Mouse (Mus musculus): ENCODE results near the gene Plcb3. TPM values are rescaled to one million over a fixed set of nuclear protein-coding genes. Genes with fewer than 3 reads are reported as not detected.

Gene Plcb3
- polyA plus RNA-seq, 1 experiment from 2014 or later = 48.2 TPM

DNA sequence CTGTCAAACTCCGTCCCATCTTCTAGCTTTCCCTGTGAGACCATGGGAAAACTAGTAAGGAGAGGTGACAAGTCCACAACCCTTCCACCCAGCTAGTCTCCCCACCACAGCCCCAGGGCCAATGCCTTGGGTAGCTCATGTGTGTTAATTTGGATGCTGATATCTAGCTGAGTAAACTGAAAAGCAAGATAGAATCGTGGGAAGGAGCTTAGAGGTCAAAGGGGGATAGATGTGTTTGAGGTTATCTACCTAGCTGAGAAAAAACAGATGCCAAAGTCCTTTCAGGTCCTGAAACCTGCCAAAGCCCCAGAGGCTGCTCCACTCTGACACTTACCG, 2.3 kb upstream of the Plcb3 start:
- Histone ChIP-seq H3K4me2 (replicated peaks) (peak overlapping the region; percentile 87), H3K4me1 (peaks cover 57% of the 10 kb centered on the region), H3K4me3 (replicated peaks) (peak overlapping the region; percentile 71), H3K36me3 (peaks cover 21% of the 10 kb centered on the region), H3K27me3 (no peaks in the 10 kb centered on the region), H3K27ac (replicated peaks) (peak overlapping the region; percentile 81), H3K9ac (no peak overlapping the region), H3K9me3 (replicated peaks) (no peaks in the 10 kb centered on the region)
- 34% methylated on average over 3 of the region's 3 CpGs for WGBS
- no peak for ATAC-seq (ENCODE audit: insufficient number of reproducible peaks, low FRiP score, low TSS enrichment, low read depth)

DNA sequence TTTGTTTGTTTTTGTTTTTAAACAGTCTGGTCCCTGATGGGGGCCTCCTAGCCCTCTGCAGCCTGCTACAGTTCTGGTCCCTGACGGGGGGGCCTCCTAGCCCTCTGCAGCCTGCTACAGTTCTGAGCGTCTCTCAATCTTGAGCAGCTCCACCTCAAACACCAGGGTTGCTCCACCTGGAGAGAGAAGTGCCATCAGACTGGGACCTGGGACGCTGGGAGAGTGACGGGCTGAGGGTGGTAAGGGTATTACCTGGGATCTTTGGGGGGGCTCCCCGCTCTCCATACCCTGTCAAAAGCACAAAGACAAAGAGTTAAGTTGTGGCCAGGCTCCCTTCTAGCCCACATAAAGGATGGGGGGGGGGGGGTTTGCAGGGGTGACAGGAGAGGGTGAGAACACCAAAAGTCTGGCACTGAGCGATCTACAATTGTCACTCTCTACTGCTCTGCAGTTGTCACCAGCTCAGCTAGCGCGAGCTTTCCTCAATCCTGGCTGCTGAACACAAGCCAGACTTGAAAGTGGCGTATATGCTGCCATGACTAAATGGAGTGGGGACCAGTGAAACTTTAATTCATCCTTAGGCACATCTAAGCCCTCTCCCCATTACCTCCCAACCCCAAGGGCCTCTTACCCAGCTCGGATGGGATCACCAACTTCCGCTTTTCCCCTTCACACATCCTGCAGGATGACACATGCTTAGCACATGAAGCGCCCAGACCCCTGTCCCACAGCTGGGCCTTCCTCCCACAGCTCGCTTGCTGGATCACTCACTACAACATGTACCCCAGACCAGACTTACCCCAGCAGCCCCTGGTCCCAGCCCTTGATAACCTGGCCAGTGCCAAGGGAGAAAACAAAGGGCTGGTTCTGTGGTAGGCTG, 1.7 kb upstream of the Plcb3 start:
- Histone ChIP-seq H3K27me3 (no peaks in the 10 kb centered on the region), H3K4me2 (replicated peaks) (peak overlapping the region; percentile 87; the same call in 1 of the 2 replicates), H3K9me3 (replicated peaks) (no peaks in the 10 kb centered on the region), H3K36me3 (peaks cover 18% of the 10 kb centered on the region), H3K4me3 (replicated peaks) (peak overlapping the region; percentile 71; the same call in 1 of the 2 replicates), H3K27ac (replicated peaks) (peak overlapping the region; percentile 41), H3K4me1 (peaks cover 57% of the 10 kb centered on the region), H3K9ac (no peak overlapping the region)
- no peak for ATAC-seq (ENCODE audit: insufficient number of reproducible peaks, low FRiP score, low TSS enrichment, low read depth)
- 67% methylated on average over 13 of the region's 13 CpGs for WGBS

DNA sequence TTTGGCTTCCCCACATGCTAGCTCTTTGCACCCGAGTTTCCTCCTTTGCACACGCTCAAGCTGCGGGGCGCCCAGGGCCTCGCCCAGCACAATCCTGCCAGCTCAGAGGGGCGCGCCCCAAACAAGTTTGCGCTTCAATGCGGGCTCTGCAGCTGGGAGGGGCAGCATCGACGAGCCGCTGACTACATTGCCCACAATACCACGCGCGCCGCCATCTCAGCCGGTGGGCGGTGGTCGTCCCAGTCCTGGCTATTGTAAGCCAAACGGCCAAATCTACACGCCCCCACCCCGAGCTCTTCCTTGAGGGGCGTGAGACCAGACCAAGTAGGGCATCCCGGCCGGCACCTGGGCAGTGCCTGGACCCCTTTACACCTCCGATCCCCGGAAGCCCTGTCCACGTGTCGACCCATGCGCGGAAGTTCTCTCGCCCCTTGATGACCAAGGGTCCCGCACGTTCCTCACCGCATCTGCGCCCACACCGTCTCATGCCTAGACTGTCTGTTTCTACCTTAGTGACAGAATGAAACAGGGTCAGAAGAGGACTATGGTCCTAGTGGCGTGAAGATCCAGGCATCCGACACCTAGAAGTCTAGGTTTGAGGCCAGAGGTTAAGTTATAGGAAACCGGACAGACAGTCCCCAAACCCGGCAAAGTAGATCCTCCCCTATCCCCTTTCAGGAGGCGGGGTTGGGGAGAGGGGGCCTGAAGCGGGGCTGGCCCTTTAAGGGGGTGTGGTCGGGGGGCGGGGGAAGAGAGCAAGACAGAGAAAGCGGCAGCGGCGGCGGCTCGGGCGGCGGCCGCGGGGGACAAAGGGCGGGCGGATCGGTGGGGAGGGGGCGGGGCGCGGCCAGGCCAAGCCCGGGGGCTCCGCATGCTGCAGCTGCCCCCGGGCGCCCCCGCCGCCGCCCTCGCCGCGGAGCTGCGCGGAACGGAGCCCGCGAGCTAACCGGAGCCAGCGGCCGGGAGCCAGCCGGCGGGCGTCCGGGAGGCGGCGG, 1.8 kb downstream of the Plcb3 start, which contains the start of gene Ppp1r14b:
Ppp1r14b (plus strand) TSS at position 758 of the 995 bp plus-strand sequence.
- under 1% methylated on average over 77 of the region's 84 CpGs for WGBS
- Histone ChIP-seq H3K9ac (peak within 1 kb of the TSS; percentile 66), H3K4me1 (peaks cover 79% of the 10 kb centered on the region), H3K9me3 (replicated peaks) (no peaks in the 10 kb centered on the region), H3K4me2 (replicated peaks) (peak within 1 kb of the TSS; percentile 76), H3K36me3 (peaks cover 8% of the 10 kb centered on the region), H3K4me3 (replicated peaks) (peak within 1 kb of the TSS; percentile 65), H3K27me3 (no peaks in the 10 kb centered on the region), H3K27ac (replicated peaks) (peak within 1 kb of the TSS; percentile 91)
- ATAC-seq (ENCODE audit: insufficient number of reproducible peaks, low FRiP score, low TSS enrichment, low read depth) = peak; percentile 73

DNA sequence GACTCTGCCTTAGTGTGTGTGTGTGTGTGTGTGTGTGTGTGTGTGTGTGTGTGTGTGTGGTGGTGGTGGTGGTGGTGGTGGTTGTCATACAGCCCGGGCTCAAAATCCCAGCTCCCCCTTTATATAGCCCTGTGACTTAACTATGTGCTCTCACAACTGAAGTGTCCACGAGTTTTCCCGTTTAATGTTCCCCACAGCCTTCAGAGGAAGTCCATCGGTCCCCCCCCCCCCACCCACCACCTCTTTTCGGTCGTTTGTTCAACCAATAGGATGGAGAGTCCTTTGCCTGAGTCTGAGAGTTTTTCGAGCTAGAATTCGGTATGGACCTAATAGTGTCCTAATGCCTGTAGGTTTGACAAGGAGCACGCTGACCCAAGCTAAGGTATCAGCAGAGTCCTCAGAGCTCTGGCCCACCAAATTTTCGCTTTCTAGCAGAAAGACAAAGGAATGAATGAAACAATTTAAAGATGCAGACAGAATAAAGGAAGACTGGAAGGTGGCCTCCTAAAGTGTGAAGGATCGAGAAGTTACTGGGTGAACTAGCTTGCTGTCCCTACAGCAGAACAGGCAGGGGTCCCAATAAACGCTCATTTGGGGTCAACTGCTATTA, 2.6 kb downstream of the Plcb3 start:
- Histone ChIP-seq H3K9me3 (replicated peaks) (no peaks in the 10 kb centered on the region), H3K4me3 (replicated peaks) (peak overlapping the region; percentile 65), H3K27ac (replicated peaks) (peak overlapping the region; percentile 91), H3K36me3 (peaks cover 8% of the 10 kb centered on the region), H3K4me1 (peaks cover 77% of the 10 kb centered on the region), H3K9ac (no peak overlapping the region), H3K4me2 (replicated peaks) (peak overlapping the region; percentile 76), H3K27me3 (no peaks in the 10 kb centered on the region)
- no peak for ATAC-seq (ENCODE audit: insufficient number of reproducible peaks, low FRiP score, low TSS enrichment, low read depth)
- 35% methylated on average over 12 of the region's 12 CpGs for WGBS

DNA sequence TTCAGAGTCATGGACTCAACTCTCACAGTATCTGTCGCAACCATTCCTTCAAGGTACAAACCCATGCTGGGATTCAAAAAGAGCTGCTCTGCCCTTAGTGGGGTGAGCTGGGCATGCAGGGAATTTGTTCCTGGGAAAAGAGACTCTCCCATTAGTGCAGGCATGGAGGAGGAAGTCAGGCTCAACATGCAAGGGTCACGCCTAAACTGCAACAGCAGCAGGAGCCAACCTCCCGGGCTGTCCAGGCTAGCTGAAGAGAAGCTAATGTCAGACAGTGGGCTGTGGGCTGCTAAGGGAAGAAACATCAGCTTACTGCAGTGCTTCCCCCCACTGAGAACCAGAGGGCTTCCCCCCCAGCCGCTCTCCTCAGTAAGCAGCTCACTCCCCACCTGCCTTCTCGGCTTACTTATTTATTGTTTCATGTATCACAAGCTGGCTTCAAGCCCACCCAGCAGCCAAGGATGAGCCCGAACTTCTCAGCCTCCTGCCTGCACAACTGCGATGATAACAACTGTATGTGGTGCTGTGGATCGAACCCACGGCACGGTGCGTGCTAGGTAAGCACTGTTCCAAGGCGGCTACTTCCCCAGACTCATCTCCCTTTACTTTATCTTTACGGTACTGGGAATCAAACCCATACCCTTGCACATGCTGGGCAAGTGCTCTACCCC, 3.9 kb downstream of the Plcb3 start:
- H3K4me2 ChIP-seq (replicated peaks) = no peak overlapping the region
- no peaks in the 10 kb centered on the region for H3K9me3 ChIP-seq (replicated peaks)
- H3K27ac ChIP-seq (replicated peaks) = no peak overlapping the region
- no peak for ATAC-seq (ENCODE audit: insufficient number of reproducible peaks, low FRiP score, low TSS enrichment, low read depth)
- H3K27me3 ChIP-seq = no peaks in the 10 kb centered on the region
- WGBS = 74% methylated on average over 13 of the region's 13 CpGs
- peaks cover 3% of the 10 kb centered on the region; the same call in 1 of the 2 replicates for H3K36me3 ChIP-seq
- H3K4me3 ChIP-seq (replicated peaks) = no peak overlapping the region
- no peak overlapping the region for H3K9ac ChIP-seq
- peaks cover 77% of the 10 kb centered on the region for H3K4me1 ChIP-seq

DNA sequence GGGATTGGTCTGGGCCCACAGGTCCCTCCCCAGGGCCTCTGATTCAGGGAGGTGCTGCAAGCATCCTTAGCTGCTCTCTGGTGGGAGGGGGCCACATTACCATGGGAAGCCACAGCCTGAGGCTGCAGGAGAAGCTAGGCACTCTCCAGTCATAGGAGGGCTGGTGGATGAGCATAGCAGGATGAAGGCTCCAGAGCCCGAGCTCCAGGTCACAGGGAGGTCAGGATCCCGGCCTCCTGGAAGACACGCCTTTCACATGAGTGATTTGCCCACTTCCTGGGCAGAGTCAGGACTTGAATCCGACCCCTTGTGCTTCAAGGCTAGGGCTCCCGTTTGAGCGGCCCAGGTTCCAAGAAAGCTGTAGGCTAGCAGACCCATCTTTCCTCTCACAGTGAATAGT, 4.6 kb downstream of the Plcb3 start:
- Histone ChIP-seq H3K4me3 (replicated peaks) (no peak overlapping the region), H3K4me1 (peaks cover 70% of the 10 kb centered on the region), H3K36me3 (peaks cover under 1% of the 10 kb centered on the region; the same call in 1 of the 2 replicates), H3K9ac (no peak overlapping the region), H3K27ac (replicated peaks) (no peak overlapping the region; the same call in 1 of the 2 replicates), H3K4me2 (replicated peaks) (no peak overlapping the region), H3K27me3 (no peaks in the 10 kb centered on the region), H3K9me3 (replicated peaks) (no peaks in the 10 kb centered on the region)
- no peak for ATAC-seq (ENCODE audit: insufficient number of reproducible peaks, low FRiP score, low TSS enrichment, low read depth)
- 21% methylated on average over 6 of the region's 6 CpGs for WGBS

DNA sequence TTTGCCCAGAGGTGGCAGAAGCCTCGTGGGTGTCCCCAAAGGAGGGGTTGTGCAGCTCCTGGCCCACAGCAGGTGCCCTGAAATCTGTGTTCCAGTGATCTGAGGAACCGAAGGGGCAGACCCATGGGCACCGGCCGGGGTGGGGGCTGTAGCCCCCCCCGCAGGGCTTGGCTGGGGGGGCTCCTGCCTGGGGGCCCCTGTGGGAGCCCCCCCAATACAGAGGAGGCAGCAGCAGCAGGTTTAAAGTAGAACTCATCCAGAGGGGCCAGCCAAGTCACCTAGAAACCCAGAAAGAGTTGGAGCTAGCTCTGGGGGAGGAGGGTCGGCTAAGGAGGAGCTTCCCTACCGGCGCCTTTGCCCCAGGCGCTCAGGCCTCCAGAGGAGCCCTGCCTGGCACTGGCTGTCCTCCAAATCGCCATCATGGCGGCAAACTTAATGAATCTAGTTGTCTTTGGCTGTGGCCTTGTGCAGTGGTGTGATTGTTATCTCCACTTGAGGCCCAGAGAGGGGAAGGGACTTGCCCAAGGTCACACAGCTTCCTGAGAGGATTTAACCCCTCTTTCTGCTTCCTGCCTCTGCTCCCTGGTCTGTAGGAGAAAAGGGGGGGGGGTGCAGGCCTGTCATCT, 5.7 kb downstream of the Plcb3 start:
- peak overlapping the region; percentile 61 for H3K4me3 ChIP-seq (replicated peaks)
- H3K9ac ChIP-seq = no peak overlapping the region
- WGBS = 19% methylated on average over 11 of the region's 11 CpGs
- peaks cover 60% of the 10 kb centered on the region for H3K4me1 ChIP-seq
- H3K27ac ChIP-seq (replicated peaks) = no peak overlapping the region; the same call in 1 of the 2 replicates
- H3K36me3 ChIP-seq = peaks cover 11% of the 10 kb centered on the region
- peak overlapping the region; percentile 80 for H3K4me2 ChIP-seq (replicated peaks)
- H3K9me3 ChIP-seq (replicated peaks) = no peaks in the 10 kb centered on the region
- no peak for ATAC-seq (ENCODE audit: insufficient number of reproducible peaks, low FRiP score, low TSS enrichment, low read depth)
- no peaks in the 10 kb centered on the region for H3K27me3 ChIP-seq

DNA sequence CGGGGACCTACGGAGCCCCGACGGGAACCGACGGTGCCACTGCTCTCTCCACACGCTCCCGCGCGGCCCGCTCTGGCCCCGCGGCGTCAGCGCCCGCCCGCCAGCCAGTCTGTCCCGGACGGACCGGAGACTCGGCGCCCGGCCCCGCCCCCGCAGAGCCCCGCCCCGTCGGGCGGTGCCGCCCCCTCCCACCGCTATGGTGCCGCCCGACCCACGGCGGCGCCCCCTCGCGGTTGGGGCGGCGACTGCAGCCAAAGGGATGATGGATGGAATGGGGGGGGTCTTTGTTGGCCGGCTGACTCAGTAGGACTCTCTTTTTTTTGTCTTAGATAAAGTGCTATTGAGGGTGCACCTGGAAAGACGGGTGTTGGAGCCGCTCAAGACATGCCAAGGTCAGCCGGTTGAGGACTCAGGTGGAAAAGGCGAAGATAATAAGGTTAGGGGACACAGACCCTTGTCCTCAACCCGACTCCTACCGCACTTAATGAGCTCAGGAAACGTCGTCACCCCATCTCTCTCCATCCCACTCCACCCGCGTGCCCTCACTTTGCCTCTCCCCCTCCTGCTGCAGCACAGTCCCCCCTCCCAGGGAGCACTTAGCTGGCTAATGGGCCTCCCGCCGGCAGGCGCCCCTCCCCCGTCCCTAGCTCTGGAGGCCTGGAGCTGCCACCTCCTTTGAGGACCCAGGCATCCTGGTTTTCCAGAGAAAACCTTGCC, 6.4 kb downstream of the Plcb3 start:
- peaks cover 18% of the 10 kb centered on the region for H3K36me3 ChIP-seq
- ATAC-seq (ENCODE audit: insufficient number of reproducible peaks, low FRiP score, low TSS enrichment, low read depth) = peak; percentile 70
- 1% methylated on average over 50 of the region's 55 CpGs for WGBS

DNA sequence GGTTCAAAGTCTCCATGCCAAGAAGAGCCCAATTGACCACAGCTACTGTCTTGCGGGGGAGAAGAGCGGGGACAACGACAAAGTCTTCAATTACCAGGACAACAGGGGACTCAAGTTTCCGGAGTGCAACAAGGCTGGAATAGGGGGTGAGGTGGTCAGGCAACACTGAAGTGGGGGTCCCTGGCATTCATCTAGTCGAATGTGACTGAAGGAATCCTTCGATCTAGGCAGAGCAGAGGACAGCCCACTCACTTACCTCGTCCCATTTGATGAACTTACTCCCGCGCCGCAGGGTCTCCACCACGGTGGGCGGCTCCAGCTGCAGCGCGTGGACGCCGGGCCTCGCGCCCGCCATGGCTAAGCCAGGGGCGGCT, 7.0 kb downstream of the Plcb3 start:
- Histone ChIP-seq H3K4me3 (replicated peaks) (peak overlapping the region; percentile 61), H3K27me3 (no peaks in the 10 kb centered on the region), H3K9me3 (replicated peaks) (no peaks in the 10 kb centered on the region), H3K4me1 (peaks cover 58% of the 10 kb centered on the region), H3K9ac (peak overlapping the region; percentile 57), H3K27ac (replicated peaks) (peak overlapping the region; percentile 52), H3K36me3 (peaks cover 24% of the 10 kb centered on the region), H3K4me2 (replicated peaks) (peak overlapping the region; percentile 80)
- WGBS = under 1% methylated on average over 19 of the region's 20 CpGs
- no peak; the same call in 1 of the 2 replicates for ATAC-seq (ENCODE audit: insufficient number of reproducible peaks, low FRiP score, low TSS enrichment, low read depth)

More for the DNA sequence above, 6.4 kb downstream of the Plcb3 start:
- no peaks in the 10 kb centered on the region for H3K27me3 ChIP-seq
- H3K9me3 ChIP-seq (replicated peaks) = no peaks in the 10 kb centered on the region
- H3K4me2 ChIP-seq (replicated peaks) = peak overlapping the region; percentile 80
- H3K4me3 ChIP-seq (replicated peaks) = peak overlapping the region; percentile 61
- H3K4me1 ChIP-seq = peaks cover 58% of the 10 kb centered on the region
- peak overlapping the region; percentile 57 for H3K9ac ChIP-seq
- peak overlapping the region; percentile 52; the same call in 1 of the 2 replicates for H3K27ac ChIP-seq (replicated peaks)
